ENCODE assay signal across 9 mouse cellular contexts in genomic region chr2:115854828-115855311, GRCm38 (mm10).
DNase-seq lines count a peak whose midpoint lies in the region; ATAC-seq and TF ChIP-seq lines count a peak whose summit lies in the region.
"Had no signal": no experiment of that assay in that cellular context is flagged by ENCODE, and none has a peak within 500 bp of the region (broad histone marks: within the 10 kb centered on the region; RNA-seq: fewer than 3 reads in every experiment).

No protein-coding gene starts in this region.

- peak overlapping the region; percentile 53 for H3K4me3 ChIP-seq in heart, embryonic 13.5 days
- no peak overlapping the region for H3K4me3 ChIP-seq in heart, adult 2 months
- peak overlapping the region; percentile 7; the same call in 1 of the 2 replicates for H3K4me3 ChIP-seq in embryonic facial prominence, embryonic 11.5 days (ENCODE audit: low read depth, low read length)
- H3K4me3 ChIP-seq in intestine, embryonic 16.5 days (ENCODE audit: low read length) = no peak overlapping the region
- peak overlapping the region; percentile 20; the same call in 1 of the 2 replicates for H3K4me3 ChIP-seq in midbrain, postnatal 0 days (ENCODE audit: low read depth, low read length)

- H3K79me2 ChIP-seq in heart, adult 2 months (replicated peaks; ENCODE audit: control insufficient read depth, insufficient read depth, low read length) = no peaks in the 10 kb centered on the region

- no peak for DNase-seq in heart, adult 2 months
- DNase-seq in embryonic facial prominence, embryonic 11.5 days (ENCODE audit: low spot score) = no peak
- DNase-seq in midbrain, postnatal 0 days (ENCODE audit: low spot score) = no peak
- no peak for DNase-seq in testis, postnatal 14 days (ENCODE audit: low spot score)
- no peak for DNase-seq in spleen, postnatal 10 days (ENCODE audit: low spot score in 2 of 2)

- H3K9me3 ChIP-seq in heart, embryonic 13.5 days = no peaks in the 10 kb centered on the region
- no peaks in the 10 kb centered on the region for H3K9me3 ChIP-seq in embryonic facial prominence, embryonic 11.5 days (replicated peaks; ENCODE audit: control insufficient read depth, low read length)
- no peaks in the 10 kb centered on the region for H3K9me3 ChIP-seq in intestine, embryonic 16.5 days (ENCODE audit: control insufficient read depth, low read length)
- no peaks in the 10 kb centered on the region for H3K9me3 ChIP-seq in midbrain, postnatal 0 days (ENCODE audit: low read length)

- H3K27ac ChIP-seq in heart, embryonic 13.5 days (replicated peaks) = peak overlapping the region; percentile 43; the same call in 1 of the 2 replicates
- no peak overlapping the region for H3K27ac ChIP-seq in heart, adult 2 months
- no peak overlapping the region for H3K27ac ChIP-seq in embryonic facial prominence, embryonic 11.5 days (replicated peaks; ENCODE audit: low read depth, low read length)
- no peak overlapping the region for H3K27ac ChIP-seq in intestine, embryonic 16.5 days (ENCODE audit: low read length)
- peak overlapping the region; percentile 47; the same call in 1 of the 2 replicates for H3K27ac ChIP-seq in midbrain, postnatal 0 days (ENCODE audit: low read depth, low read length)
- H3K27ac ChIP-seq: macrophage had no signal

- no peak for TF ChIP-seq CTCF in heart, adult 2 months (IDR thresholded peaks at IDR 0.05)
- no peak for TF ChIP-seq CTCF in midbrain, postnatal 0 days (IDR thresholded peaks at IDR 0.05)

- H3K4me1 ChIP-seq in heart, embryonic 13.5 days = peaks cover 63% of the 10 kb centered on the region
- no peaks in the 10 kb centered on the region for H3K4me1 ChIP-seq in heart, adult 2 months (ENCODE audit: control insufficient read depth, insufficient read depth, low read length)
- peaks cover 5% of the 10 kb centered on the region for H3K4me1 ChIP-seq in embryonic facial prominence, embryonic 11.5 days (ENCODE audit: control insufficient read depth, insufficient read depth, low read length)
- H3K4me1 ChIP-seq in intestine, embryonic 16.5 days (ENCODE audit: control insufficient read depth, insufficient read depth, low read length) = peaks cover 16% of the 10 kb centered on the region
- H3K4me1 ChIP-seq in midbrain, postnatal 0 days (ENCODE audit: insufficient read depth, low read length) = peaks cover 3% of the 10 kb centered on the region; the same call in 1 of the 2 replicates

- no peak for TF ChIP-seq POLR2A in heart, adult 2 months (IDR thresholded peaks at IDR 0.05; ENCODE audit: insufficient read depth, low read depth, low read length)

- no peak for TF ChIP-seq EP300 in heart, adult 2 months (IDR thresholded peaks at IDR 0.05; ENCODE audit: insufficient read depth, low read depth, low read length)

- no peaks in the 10 kb centered on the region for H3K36me3 ChIP-seq in heart, embryonic 13.5 days
- H3K36me3 ChIP-seq in heart, adult 2 months (ENCODE audit: control insufficient read depth, insufficient read depth, low read length) = no peaks in the 10 kb centered on the region
- H3K36me3 ChIP-seq in embryonic facial prominence, embryonic 11.5 days (replicated peaks; ENCODE audit: control insufficient read depth, insufficient read depth, low read depth, low read length) = no peaks in the 10 kb centered on the region
- H3K36me3 ChIP-seq in intestine, embryonic 16.5 days (ENCODE audit: control insufficient read depth, insufficient read depth, low read length) = no peaks in the 10 kb centered on the region
- no peaks in the 10 kb centered on the region for H3K36me3 ChIP-seq in midbrain, postnatal 0 days (ENCODE audit: insufficient read depth, low read length)

- H3K27me3 ChIP-seq in heart, embryonic 13.5 days (replicated peaks) = peaks cover 52% of the 10 kb centered on the region
- peaks cover 9% of the 10 kb centered on the region; the same call in 1 of the 2 replicates for H3K27me3 ChIP-seq in heart, adult 2 months (ENCODE audit: control insufficient read depth, insufficient read depth, low read length)
- H3K27me3 ChIP-seq in embryonic facial prominence, embryonic 11.5 days (ENCODE audit: control insufficient read depth, insufficient read depth, low read length) = peaks cover 21% of the 10 kb centered on the region
- peaks cover 43% of the 10 kb centered on the region for H3K27me3 ChIP-seq in intestine, embryonic 16.5 days (replicated peaks; ENCODE audit: control insufficient read depth, insufficient read depth, low read length)
- peaks cover 29% of the 10 kb centered on the region for H3K27me3 ChIP-seq in midbrain, postnatal 0 days (ENCODE audit: insufficient read depth, low read length)

- 7% methylated on average over 25 of the region's 25 CpGs for WGBS in heart, embryonic 13.5 days
- 17% methylated on average over 25 of the region's 25 CpGs for WGBS in heart, adult 2 months
- 1% methylated on average over 25 of the region's 25 CpGs for WGBS in embryonic facial prominence, embryonic 11.5 days
- WGBS in intestine, embryonic 16.5 days = 6% methylated on average over 25 of the region's 25 CpGs
- WGBS in midbrain, postnatal 0 days = 2% methylated on average over 25 of the region's 25 CpGs

- peak overlapping the region; percentile 74 for H3K9ac ChIP-seq in heart, embryonic 13.5 days
- H3K9ac ChIP-seq in heart, adult 2 months (ENCODE audit: low read depth, low read length) = no peak overlapping the region
- 0 out of 2 replicates have a peak overlapping the region, but pooled peaks have one; percentile 18 for H3K9ac ChIP-seq in embryonic facial prominence, embryonic 11.5 days (replicated peaks; ENCODE audit: low read length)
- peak overlapping the region; percentile 30; the same call in 1 of the 2 replicates for H3K9ac ChIP-seq in intestine, embryonic 16.5 days (ENCODE audit: low read depth, low read length)
- H3K9ac ChIP-seq in midbrain, postnatal 0 days (replicated peaks; ENCODE audit: low read length, poor library complexity, severe bottlenecking) = no peak overlapping the region

- no peak for ATAC-seq in heart, embryonic 13.5 days (ENCODE audit: extremely low read depth, insufficient number of reproducible peaks, low FRiP score, low TSS enrichment)
- ATAC-seq in embryonic facial prominence, embryonic 11.5 days (replicated peaks; ENCODE audit: insufficient number of reproducible peaks, low FRiP score, low TSS enrichment, low read depth) = no peak
- no peak for ATAC-seq in intestine, embryonic 16.5 days
- ATAC-seq in midbrain, postnatal 0 days (ENCODE audit: low FRiP score) = no peak
- no peak for ATAC-seq in granulocyte monocyte progenitor cell, adult 5-6 weeks (replicated peaks; ENCODE audit: poor library complexity, severe bottlenecking)

- peak overlapping the region; percentile 80 for H3K4me2 ChIP-seq in heart, embryonic 13.5 days
- H3K4me2 ChIP-seq in embryonic facial prominence, embryonic 11.5 days (ENCODE audit: low read depth, low read length) = peak overlapping the region; percentile 30
- H3K4me2 ChIP-seq in intestine, embryonic 16.5 days (ENCODE audit: low read depth, low read length) = peak overlapping the region; percentile 30
- peak overlapping the region; percentile 38 for H3K4me2 ChIP-seq in midbrain, postnatal 0 days (ENCODE audit: low read depth, low read length, poor library complexity, severe bottlenecking)

- intact Hi-C loops in heart, adult 2 months (cut with DNase I) = loop anchor here (1.0 to 10.0 kb wide), 5 partner anchors 216 to 1000 kb away; no protein-coding TSS in a partner anchor

Comparison
In these comparisons a context has a peak if more than half of its experiments do, and no peak if none do; other contexts are left out.
1. H3K27ac ChIP-seq: peak in heart, embryonic 13.5 days (single experiment) and midbrain, postnatal 0 days (single experiment); none in heart, adult 2 months (single experiment), embryonic facial prominence, embryonic 11.5 days (single experiment) and intestine, embryonic 16.5 days (single experiment).
2. H3K4me3 ChIP-seq: peak in heart, embryonic 13.5 days (single experiment), embryonic facial prominence, embryonic 11.5 days (single experiment) and midbrain, postnatal 0 days (single experiment); none in heart, adult 2 months (single experiment) and intestine, embryonic 16.5 days (single experiment).
3. H3K9ac ChIP-seq: peak in heart, embryonic 13.5 days (single experiment), embryonic facial prominence, embryonic 11.5 days (single experiment) and intestine, embryonic 16.5 days (single experiment); none in heart, adult 2 months (single experiment) and midbrain, postnatal 0 days (single experiment).
4. H3K4me2 ChIP-seq: peak in every context shown above with its lines; median percentile 80 in heart, embryonic 13.5 days; 38 in midbrain, postnatal 0 days; 30 in embryonic facial prominence, embryonic 11.5 days; 30 in intestine, embryonic 16.5 days.